Mouse (Mus musculus) neural tube, embryonic 14.5 days (tissue): ENCODE data around the gene Mpp2. TPM values are rescaled to one million over a fixed set of nuclear protein-coding genes. Genes with fewer than 3 reads are reported as not detected.
A peak's percentile ranks its signal among the peaks of the same experiment; 100 is the strongest.

ENCODE experiments used
- ATAC-seq: fragments of 200-750 bp; cut with Nextera tagmentation; 2 replicates; pipeline ENCODE4 v1.8.0; 2017; ENCODE audit warnings: low read depth, mild to moderate bottlenecking, moderate TSS enrichment, moderate library complexity
- H3K27ac ChIP-seq: fragments of 300-500 bp; sonication (generic); 2 replicates; pipeline ENCODE4 v1.5.1; 2014; ENCODE audit warnings: low read depth, mild to moderate bottlenecking, control low read depth, low read length, moderate library complexity, mixed read lengths
- H3K27me3 ChIP-seq: fragments of 300-500 bp; sonication (generic); 2 replicates; pipeline ENCODE4 v1.6.1; 2014; ENCODE audit warnings: low read length; ENCODE audit not compliant: control insufficient read depth, insufficient read depth
- H3K36me3 ChIP-seq: fragments of 300-500 bp; sonication (generic); 2 replicates; pipeline ENCODE4 v1.6.1; 2014; ENCODE audit warnings: low read length, mixed read lengths; ENCODE audit not compliant: control insufficient read depth, insufficient read depth
- H3K4me1 ChIP-seq: fragments of 300-500 bp; sonication (generic); 2 replicates; pipeline ENCODE4 v1.6.1; 2014; ENCODE audit warnings: low read length; ENCODE audit not compliant: control insufficient read depth, insufficient read depth
- H3K4me2 ChIP-seq: fragments of 300-500 bp; sonication (generic); 2 replicates; pipeline ENCODE4 v1.6.1; 2014; ENCODE audit warnings: mild to moderate bottlenecking, low read depth, low read length, control low read depth
- H3K4me3 ChIP-seq: fragments of 300-500 bp; sonication (generic); 2 replicates; pipeline ENCODE4 v1.5.1; 2014; ENCODE audit warnings: low read depth, low read length, control low read depth, mixed read lengths
- H3K9ac ChIP-seq: fragments of 300-500 bp; sonication (generic); replicated peaks from 2 replicates; pipeline ENCODE4 v1.6.1; 2014; ENCODE audit warnings: low read depth, mild to moderate bottlenecking, control low read depth, low read length, mixed read lengths
- H3K9me3 ChIP-seq: fragments of 300-500 bp; sonication (generic); 2 replicates; pipeline ENCODE4 v1.6.1; 2016; ENCODE audit warnings: low read length; ENCODE audit not compliant: control insufficient read depth
- WGBS: fragments of 180-500 bp; shearing (Covaris S2); extraction: QIAGEN DNeasy Blood & Tissue Kit; methylation state at CpG from one replicate; pipeline ENCODE4 v1.1.7; 2014; 5-methylcytosine and 5-hydroxymethylcytosine counted together
- polyA plus RNA-seq: library from polyadenylated mRNA; unstranded; fragments of >200 nt; fragmentation: Nextera tagmentation; extraction: Ambion mirVana; gene quantifications from 2 replicates; pipeline ENCODE4 v1.2.1, GENCODE M21; 2014

The Mpp2 gene
- polyA plus RNA-seq, 1 experiment from 2014 or later, result 25.7 TPM

DNA sequence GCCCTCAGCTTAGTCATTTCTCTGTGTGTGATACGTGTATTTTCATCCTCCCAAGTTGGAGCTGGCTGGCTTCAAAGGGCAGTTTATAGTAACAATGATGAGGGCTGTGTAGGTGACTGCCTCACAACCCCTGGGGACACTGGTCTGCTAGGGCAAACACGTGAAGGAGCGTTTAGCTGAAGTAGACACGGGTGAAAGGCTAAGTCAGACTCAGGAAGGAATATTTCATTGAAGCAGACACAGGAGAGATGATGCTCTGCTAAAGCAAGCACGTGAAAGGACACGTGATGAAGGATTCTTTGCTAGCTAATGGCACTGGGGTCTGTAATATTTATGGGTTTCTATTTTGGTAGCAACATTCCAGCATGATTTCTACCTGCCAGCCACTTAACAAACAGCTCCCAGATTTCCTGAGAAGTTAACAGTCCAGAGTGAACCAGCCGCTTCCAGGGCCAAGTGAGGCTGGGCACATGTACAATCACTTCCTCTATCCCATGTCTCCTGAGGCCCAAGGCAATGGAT, 43.6 kb downstream of the Mpp2 start:
- ATAC-seq, result no peak
- Histone ChIP-seq H3K27ac (no peak overlapping the region), H3K36me3 (no peaks in the 10 kb centered on the region), H3K4me2 (no peak overlapping the region), H3K4me1 (no peaks in the 10 kb centered on the region), H3K9me3 (peaks cover 3% of the 10 kb centered on the region; the same call in 1 of the 2 replicates), H3K4me3 (no peak overlapping the region), H3K9ac (no peak overlapping the region), H3K27me3 (no peaks in the 10 kb centered on the region)
- 89% methylated on average over 7 of the region's 7 CpGs for WGBS

DNA sequence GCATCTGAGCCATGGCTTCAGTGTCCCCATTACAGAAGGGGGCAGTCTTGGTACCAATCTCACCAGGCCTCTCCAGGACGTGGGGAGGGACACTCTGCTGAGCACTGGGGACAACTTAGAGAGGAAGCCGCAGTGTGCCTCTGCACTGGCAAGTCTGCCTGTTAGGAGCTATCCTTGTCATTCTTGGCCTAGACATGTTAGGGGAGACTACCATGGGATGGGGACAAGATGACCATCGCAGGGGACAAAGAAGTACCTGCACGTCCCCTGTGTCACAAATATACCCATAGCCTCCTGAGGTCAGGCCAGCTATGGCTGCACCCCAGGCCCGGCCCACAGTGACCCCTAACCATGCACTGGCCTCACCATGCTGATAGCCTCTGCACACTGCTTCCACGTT, 44.9 kb downstream of the Mpp2 start:
- H3K4me3 ChIP-seq, result no peak overlapping the region
- H3K4me1 ChIP-seq, result no peaks in the 10 kb centered on the region
- no peak overlapping the region for H3K4me2 ChIP-seq
- peaks cover 3% of the 10 kb centered on the region; the same call in 1 of the 2 replicates for H3K9me3 ChIP-seq
- no peak for ATAC-seq
- WGBS, result 91% methylated on average over 6 of the region's 6 CpGs
- no peak overlapping the region for H3K9ac ChIP-seq
- no peak overlapping the region for H3K27ac ChIP-seq
- H3K36me3 ChIP-seq, result no peaks in the 10 kb centered on the region
- no peaks in the 10 kb centered on the region for H3K27me3 ChIP-seq

DNA sequence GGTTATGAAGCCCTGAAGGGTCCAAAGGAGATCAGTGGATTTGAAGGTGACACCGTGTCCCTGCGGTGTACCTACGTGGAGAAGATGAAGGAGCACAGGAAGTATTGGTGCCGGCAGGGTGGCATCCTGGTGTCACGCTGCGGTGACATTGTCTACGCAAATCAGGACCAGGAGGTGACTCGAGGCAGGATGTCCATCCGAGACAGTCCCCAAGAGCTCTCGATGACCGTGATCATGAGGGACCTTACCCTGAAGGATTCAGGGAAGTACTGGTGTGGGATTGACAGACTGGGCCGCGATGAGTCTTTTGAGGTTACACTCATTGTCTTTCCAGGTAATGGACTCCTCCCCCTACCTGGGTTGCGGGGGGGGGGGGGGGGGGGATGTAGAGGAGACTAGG, 45.3 kb downstream of the Mpp2 start:
- Histone ChIP-seq H3K9me3 (peaks cover 3% of the 10 kb centered on the region; the same call in 1 of the 2 replicates), H3K27me3 (no peaks in the 10 kb centered on the region), H3K4me2 (no peak overlapping the region), H3K9ac (no peak overlapping the region), H3K4me3 (no peak overlapping the region), H3K4me1 (no peaks in the 10 kb centered on the region), H3K27ac (no peak overlapping the region), H3K36me3 (no peaks in the 10 kb centered on the region)
- 91% methylated on average over 13 of the region's 14 CpGs for WGBS
- no peak for ATAC-seq

DNA sequence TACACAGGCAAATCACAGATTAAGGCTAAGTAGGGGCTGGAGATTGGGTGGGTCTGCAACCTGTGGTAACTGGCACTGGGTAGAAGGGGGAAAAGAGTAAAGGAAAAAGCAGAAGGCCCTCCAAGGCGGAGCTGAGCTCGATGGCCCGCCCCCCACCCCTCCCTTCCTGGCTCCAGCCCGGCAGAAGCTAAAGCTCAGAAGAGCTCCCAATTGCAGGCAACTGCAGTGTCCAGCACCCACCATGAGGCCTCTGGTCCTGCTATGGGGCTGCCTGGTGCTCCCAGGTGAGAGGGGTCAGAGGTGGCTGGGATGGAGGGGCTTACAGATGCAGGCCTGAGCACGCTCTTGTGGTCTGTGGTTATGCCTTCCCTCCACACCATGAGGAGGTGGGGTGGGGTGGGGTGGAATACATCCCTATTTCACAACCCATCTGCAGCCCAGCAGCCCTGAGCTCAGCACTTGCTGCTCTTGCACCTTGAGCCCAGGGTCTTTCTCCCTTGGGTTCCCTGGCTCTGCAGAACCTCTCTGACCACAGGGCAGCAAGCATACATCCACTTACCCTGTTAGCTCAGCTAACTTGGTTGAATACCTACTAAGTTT, 46.9 kb downstream of the Mpp2 start, which contains the start of gene Cd300lg:
Gene Cd300lg, plus strand, starts transcription at position 160 of the 600 bp plus-strand sequence.
- Histone ChIP-seq H3K4me3 (no peak within 1 kb of the TSS), H3K4me2 (no peak within 1 kb of the TSS), H3K9me3 (peaks cover 3% of the 10 kb centered on the region; the same call in 1 of the 2 replicates), H3K36me3 (no peaks in the 10 kb centered on the region), H3K9ac (no peak within 1 kb of the TSS), H3K27ac (no peak within 1 kb of the TSS), H3K4me1 (no peaks in the 10 kb centered on the region), H3K27me3 (no peaks in the 10 kb centered on the region)
- WGBS, result 68% methylated on average over 5 of the region's 5 CpGs
- ATAC-seq, result no peak

DNA sequence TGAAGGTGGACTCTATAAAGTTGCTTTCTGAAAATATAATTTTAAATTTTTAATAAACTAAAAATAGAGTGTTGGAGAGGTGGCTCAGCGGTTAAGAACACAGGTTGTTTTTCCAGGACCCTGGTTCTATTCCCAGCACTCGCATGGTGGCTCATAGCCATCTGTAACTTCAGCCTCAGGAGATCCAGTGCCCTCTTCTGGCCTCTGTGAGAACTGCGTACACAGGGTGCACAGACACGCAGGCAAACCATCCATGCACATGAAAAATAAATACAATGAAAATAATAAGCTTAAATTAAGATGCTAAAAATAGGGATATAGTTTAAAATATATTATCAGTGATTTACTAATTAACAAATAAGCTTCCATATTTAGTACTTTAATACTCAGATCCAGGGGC, 47.7 kb downstream of the Mpp2 start:
- H3K9me3 ChIP-seq, result peaks cover 3% of the 10 kb centered on the region; the same call in 1 of the 2 replicates
- no peak overlapping the region for H3K9ac ChIP-seq
- no peak overlapping the region for H3K4me3 ChIP-seq
- no peaks in the 10 kb centered on the region for H3K36me3 ChIP-seq
- H3K4me1 ChIP-seq, result no peaks in the 10 kb centered on the region
- H3K27me3 ChIP-seq, result no peaks in the 10 kb centered on the region
- ATAC-seq, result no peak
- H3K4me2 ChIP-seq, result no peak overlapping the region
- WGBS, result 74% methylated on average over 4 of the region's 4 CpGs
- no peak overlapping the region for H3K27ac ChIP-seq

DNA sequence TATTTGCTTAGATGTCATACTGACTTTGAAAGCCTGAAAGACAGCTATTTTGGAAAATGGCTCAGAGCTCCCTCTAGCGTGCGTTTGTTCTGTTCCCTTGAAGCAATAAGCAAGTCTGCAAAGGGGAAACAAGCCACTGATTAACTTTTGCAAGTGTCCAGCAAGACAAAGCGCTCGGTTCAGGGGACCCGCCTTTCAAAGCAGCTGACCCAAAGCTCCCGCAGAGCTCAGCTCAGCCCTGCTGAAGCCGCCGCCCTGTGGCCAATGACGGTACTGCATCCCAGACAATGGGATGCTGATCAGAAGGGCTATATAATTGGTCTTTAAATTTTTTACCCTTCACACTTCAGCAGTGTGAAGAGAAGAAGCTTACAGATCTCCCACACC, 48.2 kb downstream of the Mpp2 start:
- peak; percentile 69; the same call in 1 of the 2 replicates for ATAC-seq

DNA sequence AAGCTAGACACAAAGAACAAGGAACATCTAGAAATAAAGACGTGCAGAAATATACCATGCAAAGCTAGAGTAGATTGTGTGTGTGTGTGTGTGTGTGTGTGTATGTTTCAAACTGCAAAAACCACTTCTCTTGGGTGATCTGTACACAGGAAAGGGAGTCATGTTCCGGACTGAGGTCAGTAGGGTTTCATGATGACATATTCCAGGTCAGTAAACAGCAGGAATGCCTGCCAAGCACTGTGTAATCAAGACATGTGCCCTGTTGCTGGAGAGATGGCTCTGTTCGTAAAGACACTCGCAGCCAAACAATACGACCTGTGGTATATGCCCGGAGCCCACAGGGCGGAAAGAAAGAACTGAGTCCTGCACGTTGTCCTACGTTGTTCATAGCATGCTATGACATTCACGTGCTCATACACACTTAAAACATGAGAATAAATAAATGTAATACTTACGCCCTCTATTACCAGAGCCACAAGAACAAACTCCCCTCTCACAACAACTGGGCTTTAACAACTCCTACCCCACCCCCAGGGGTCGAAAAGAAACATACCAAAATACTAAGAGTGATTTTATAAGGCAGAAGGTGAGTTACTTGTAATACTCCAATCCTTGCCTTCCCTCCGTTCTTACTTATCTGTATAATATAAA, 48.7 kb downstream of the Mpp2 start:
- H3K9me3 ChIP-seq, result no peaks in the 10 kb centered on the region
- ATAC-seq, result no peak
- H3K27ac ChIP-seq, result no peak overlapping the region
- no peak overlapping the region for H3K4me2 ChIP-seq
- H3K27me3 ChIP-seq, result no peaks in the 10 kb centered on the region
- no peaks in the 10 kb centered on the region for H3K4me1 ChIP-seq
- H3K9ac ChIP-seq, result no peak overlapping the region
- no peaks in the 10 kb centered on the region for H3K36me3 ChIP-seq
- 41% methylated on average over 13 of the region's 13 CpGs for WGBS
- no peak overlapping the region for H3K4me3 ChIP-seq

More for the DNA sequence above, 48.2 kb downstream of the Mpp2 start:
- no peak overlapping the region for H3K4me3 ChIP-seq
- H3K9ac ChIP-seq, result no peak overlapping the region
- H3K9me3 ChIP-seq, result peaks cover 1% of the 10 kb centered on the region; the same call in 1 of the 2 replicates
- no peaks in the 10 kb centered on the region for H3K4me1 ChIP-seq
- no peaks in the 10 kb centered on the region for H3K27me3 ChIP-seq
- under 1% methylated on average over 9 of the region's 9 CpGs for WGBS
- H3K4me2 ChIP-seq, result no peak overlapping the region
- H3K36me3 ChIP-seq, result no peaks in the 10 kb centered on the region
- no peak overlapping the region for H3K27ac ChIP-seq

DNA sequence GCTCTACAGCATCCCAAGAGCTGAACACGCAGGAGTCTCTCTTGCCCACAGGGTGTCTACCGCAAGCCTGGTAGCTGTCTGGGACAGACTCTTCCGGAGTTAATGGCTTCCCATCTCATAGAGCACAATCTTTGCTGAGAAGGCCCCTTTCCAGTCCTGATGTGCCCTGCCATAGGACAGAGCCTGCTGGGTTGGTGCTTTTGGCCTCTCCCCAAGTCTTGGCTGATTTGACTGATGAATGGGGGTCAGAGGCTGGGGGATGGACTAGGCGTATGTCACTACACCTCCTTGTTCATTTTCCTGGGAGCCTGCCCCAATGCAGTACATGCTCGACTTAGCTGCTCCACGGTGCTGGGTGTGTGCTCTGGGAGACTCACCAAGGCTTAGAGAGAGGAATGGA, 50.5 kb downstream of the Mpp2 start:
- H3K4me2 ChIP-seq, result no peak overlapping the region
- H3K4me3 ChIP-seq, result no peak overlapping the region
- ATAC-seq, result no peak
- no peak overlapping the region for H3K9ac ChIP-seq
- no peaks in the 10 kb centered on the region for H3K36me3 ChIP-seq
- H3K27me3 ChIP-seq, result no peaks in the 10 kb centered on the region
- no peaks in the 10 kb centered on the region for H3K9me3 ChIP-seq
- H3K4me1 ChIP-seq, result no peaks in the 10 kb centered on the region
- 65% methylated on average over 6 of the region's 6 CpGs for whole genome bisulfite sequencing
- no peak overlapping the region for H3K27ac ChIP-seq

DNA sequence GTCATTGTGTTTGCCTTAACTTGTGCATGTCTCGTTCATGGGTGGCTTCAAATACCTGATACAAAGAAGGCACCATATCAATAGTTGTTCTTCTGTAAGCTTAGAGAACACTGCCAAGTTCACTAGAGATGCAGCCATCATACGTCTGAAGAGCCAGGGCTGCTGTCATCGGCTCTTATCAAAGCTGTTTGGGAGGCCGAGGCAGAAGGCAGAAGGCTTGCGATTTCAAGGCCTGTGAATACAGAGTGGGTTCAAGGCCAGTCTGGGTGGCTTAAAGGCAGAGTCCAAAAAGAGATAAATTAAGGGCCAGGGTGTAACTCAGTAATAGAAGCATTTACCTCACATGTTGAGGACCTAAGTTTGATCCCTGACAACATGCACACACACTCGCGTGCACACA, 52.0 kb downstream of the Mpp2 start:
- no peak for ATAC-seq
- no peaks in the 10 kb centered on the region for H3K27me3 ChIP-seq
- no peaks in the 10 kb centered on the region for H3K36me3 ChIP-seq
- WGBS, result 89% methylated on average over 7 of the region's 7 CpGs
- H3K4me3 ChIP-seq, result no peak overlapping the region
- no peaks in the 10 kb centered on the region for H3K9me3 ChIP-seq
- H3K4me2 ChIP-seq, result no peak overlapping the region
- no peaks in the 10 kb centered on the region for H3K4me1 ChIP-seq
- H3K9ac ChIP-seq, result no peak overlapping the region
- no peak overlapping the region for H3K27ac ChIP-seq
